Mouse (Mus musculus) cerebellum, adult 2 months (tissue): Measurements from ENCODE around the gene Nfatc2.

Experiments used
- CTCF ChIP-seq: fragments of 200-500 bp; IDR thresholded peaks from 2 replicates; pipeline ENCODE4 v1.5.1; 2011; ENCODE audit warnings: low read depth, mild to moderate bottlenecking, control low read depth, low read length, moderate library complexity, borderline replicate concordance; ENCODE audit not compliant: insufficient read depth
- POLR2A ChIP-seq: fragments of 200-500 bp; IDR thresholded peaks from 2 replicates; pipeline ENCODE4 v1.6.1; 2011; ENCODE audit warnings: low read length, control low read depth, borderline replicate concordance; ENCODE audit not compliant: insufficient read depth

GRCm38 (mm10) chr2:168481121-168481520 lies 120.3 kb downstream of the Nfatc2 start:
- no peak for TF ChIP-seq CTCF
- TF ChIP-seq POLR2A: no peak
